Mouse (Mus musculus): Measurements from ENCODE around the gene Krtap28-10. TPM values are rescaled to one million over a fixed set of nuclear protein-coding genes. Genes with fewer than 3 reads are reported as not detected.
"Not testable (repeated sequence)": the region's sequence is repeated elsewhere in the genome, so short reads cannot be mapped to it uniquely, and the experiment has no call there.

Krtap28-10 gene
- polyA plus RNA-seq, 1 experiment: not detected

DNA sequence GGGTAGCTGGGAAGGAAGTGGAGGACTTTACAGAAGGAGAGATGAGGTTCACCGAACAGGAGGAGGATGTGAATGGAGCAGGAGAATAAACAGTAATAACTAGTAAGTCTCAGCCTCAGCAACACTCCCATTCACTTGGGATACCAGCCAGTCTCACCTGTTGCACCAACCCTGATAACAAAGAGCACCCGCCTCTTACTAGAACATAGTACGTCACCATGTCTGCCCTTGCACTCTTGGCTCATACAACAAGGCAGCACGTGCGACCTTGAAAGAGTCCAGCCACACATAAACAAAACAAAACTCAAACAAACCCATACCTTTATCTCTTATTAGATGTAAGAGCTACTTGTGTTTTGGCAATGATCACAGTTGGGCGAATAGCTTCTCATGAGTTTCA lies 9.8 kb downstream of the Krtap28-10 start:
- no peak overlapping the region for H3K27ac ChIP-seq (ENCODE audit: insufficient read depth, low read depth, low read length)
- 89% methylated on average over 6 of the region's 6 CpGs for WGBS
- H3K4me1 ChIP-seq (ENCODE audit: control insufficient read depth, insufficient read depth, low read length): no peaks in the 10 kb centered on the region
- no peak overlapping the region for H3K4me3 ChIP-seq (ENCODE audit: insufficient read depth, low read depth, low read length)
- no peak for TF ChIP-seq POLR2A (IDR thresholded peaks at IDR 0.05; ENCODE audit: insufficient read depth, low read depth, low read length)
- no peak for TF ChIP-seq CTCF (IDR thresholded peaks at IDR 0.05; ENCODE audit: insufficient read depth, low read depth, low read length)

DNA sequence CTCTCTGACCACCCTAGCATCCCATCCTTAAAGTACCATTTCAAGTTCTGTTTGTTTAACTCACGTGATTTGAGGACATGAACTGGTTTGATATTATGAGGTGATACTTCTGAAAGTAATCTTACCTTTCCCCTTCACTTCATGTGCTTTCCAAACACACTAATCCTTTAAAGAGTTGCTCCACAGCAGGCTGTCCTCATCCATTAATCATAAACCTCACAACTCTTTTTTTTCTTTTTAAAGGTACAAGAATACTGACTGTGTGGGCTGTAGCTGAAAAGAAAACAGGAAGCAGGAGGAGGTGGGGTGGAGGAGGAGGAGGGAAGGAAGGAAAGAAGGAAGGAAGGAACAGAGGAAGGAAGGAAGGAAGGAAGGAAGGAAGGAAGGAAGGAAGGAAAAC lies 10.3 kb downstream of the Krtap28-10 start:
- Histone ChIP-seq H3K27ac (ENCODE audit: insufficient read depth, low read depth, low read length) (no peak overlapping the region), H3K4me1 (ENCODE audit: control insufficient read depth, insufficient read depth, low read length) (no peaks in the 10 kb centered on the region), H3K4me3 (ENCODE audit: insufficient read depth, low read depth, low read length) (no peak overlapping the region)
- 46% methylated on average over 1 of the region's 1 CpGs for WGBS
- TF ChIP-seq CTCF (IDR thresholded peaks at IDR 0.05; ENCODE audit: insufficient read depth, low read depth, low read length) (no peak), POLR2A (IDR thresholded peaks at IDR 0.05; ENCODE audit: insufficient read depth, low read depth, low read length) (no peak)

GRCm38 (mm10) chr1:83016556-83016955 lies 25.7 kb downstream of the Krtap28-10 start:
- Histone ChIP-seq H3K4me3 (ENCODE audit: insufficient read depth, low read depth, low read length) (no peak overlapping the region), H3K4me1 (ENCODE audit: control insufficient read depth, insufficient read depth, low read length) (no peaks in the 10 kb centered on the region), H3K27ac (ENCODE audit: insufficient read depth, low read depth, low read length) (no peak overlapping the region)
- 75% methylated on average over 1 of the region's 1 CpGs for WGBS
- TF ChIP-seq POLR2A (IDR thresholded peaks at IDR 0.05; ENCODE audit: insufficient read depth, low read depth, low read length): no peak
- no peak for TF ChIP-seq CTCF (IDR thresholded peaks at IDR 0.05; ENCODE audit: insufficient read depth, low read depth, low read length)

DNA sequence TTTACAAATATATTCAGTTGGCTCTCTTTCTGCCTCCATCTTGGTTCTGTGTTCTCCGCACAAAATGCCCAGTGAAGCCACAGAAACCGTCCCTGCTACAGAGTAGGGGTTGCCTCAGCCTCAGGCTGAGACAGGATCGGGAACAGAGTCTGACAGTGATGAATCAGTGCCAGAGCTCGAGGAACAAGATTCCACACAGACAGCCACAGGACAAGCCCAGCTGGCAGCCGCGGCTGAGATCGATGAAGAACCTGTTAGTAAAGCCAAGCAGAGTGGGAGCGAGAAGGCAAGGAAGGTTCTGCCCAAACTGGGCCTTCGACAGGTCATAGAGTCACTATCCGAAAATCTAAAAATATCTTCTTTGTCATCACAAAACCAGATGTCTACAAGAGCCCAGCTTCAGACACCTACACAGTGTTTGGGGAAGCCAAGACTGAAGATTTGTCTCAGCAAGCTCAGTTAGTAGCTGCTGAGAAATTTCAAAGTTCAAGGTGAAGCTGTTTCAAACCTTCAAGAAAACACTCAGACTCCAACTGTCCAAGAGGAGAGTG lies 26.9 kb downstream of the Krtap28-10 start:
- no peaks in the 10 kb centered on the region for H3K4me1 ChIP-seq (ENCODE audit: control insufficient read depth, insufficient read depth, low read length)
- H3K4me3 ChIP-seq (ENCODE audit: insufficient read depth, low read depth, low read length): no peak overlapping the region
- TF ChIP-seq CTCF (IDR thresholded peaks at IDR 0.05; ENCODE audit: insufficient read depth, low read depth, low read length) (no peak), POLR2A (IDR thresholded peaks at IDR 0.05; ENCODE audit: insufficient read depth, low read depth, low read length) (no peak)
- no peak overlapping the region for H3K27ac ChIP-seq (ENCODE audit: insufficient read depth, low read depth, low read length)
- WGBS: 88% methylated on average over 10 of the region's 10 CpGs

GRCm38 (mm10) chr1:83014477-83014876 lies 27.8 kb downstream of the Krtap28-10 start:
- no peak for TF ChIP-seq CTCF (IDR thresholded peaks at IDR 0.05; ENCODE audit: insufficient read depth, low read depth, low read length)
- no peaks in the 10 kb centered on the region for H3K4me1 ChIP-seq (ENCODE audit: control insufficient read depth, insufficient read depth, low read length)
- H3K4me3 ChIP-seq (ENCODE audit: insufficient read depth, low read depth, low read length): no peak overlapping the region
- H3K27ac ChIP-seq (ENCODE audit: insufficient read depth, low read depth, low read length): no peak overlapping the region
- WGBS: 95% methylated on average over 3 of the region's 3 CpGs

DNA sequence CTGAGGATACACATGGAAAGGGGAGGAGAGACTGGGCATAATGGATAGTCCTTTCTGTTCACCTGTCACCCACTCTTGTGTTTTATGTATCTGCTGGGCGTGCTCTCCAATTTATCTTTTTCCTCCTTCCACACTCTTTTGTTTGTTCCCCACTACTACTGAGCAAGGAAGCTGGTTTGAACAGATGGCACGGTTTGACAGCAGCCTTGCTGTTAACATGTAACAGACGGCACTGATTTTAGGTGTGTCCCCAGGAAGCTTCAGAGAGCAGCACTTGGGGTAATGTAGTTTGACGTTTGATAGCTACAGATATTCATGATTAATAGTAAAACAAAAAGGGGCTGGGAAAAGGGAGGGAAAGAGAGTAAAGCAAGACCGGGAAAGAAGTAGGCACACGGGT lies 34.8 kb downstream of the Krtap28-10 start:
- Histone ChIP-seq H3K4me3 (ENCODE audit: insufficient read depth, low read depth, low read length) (no peak overlapping the region), H3K4me1 (ENCODE audit: control insufficient read depth, insufficient read depth, low read length) (no peaks in the 10 kb centered on the region), H3K27ac (ENCODE audit: insufficient read depth, low read depth, low read length) (no peak overlapping the region)
- no peak for TF ChIP-seq POLR2A (IDR thresholded peaks at IDR 0.05; ENCODE audit: insufficient read depth, low read depth, low read length)
- TF ChIP-seq CTCF (IDR thresholded peaks at IDR 0.05; ENCODE audit: insufficient read depth, low read depth, low read length): no peak
- 84% methylated on average over 6 of the region's 6 CpGs for WGBS

DNA sequence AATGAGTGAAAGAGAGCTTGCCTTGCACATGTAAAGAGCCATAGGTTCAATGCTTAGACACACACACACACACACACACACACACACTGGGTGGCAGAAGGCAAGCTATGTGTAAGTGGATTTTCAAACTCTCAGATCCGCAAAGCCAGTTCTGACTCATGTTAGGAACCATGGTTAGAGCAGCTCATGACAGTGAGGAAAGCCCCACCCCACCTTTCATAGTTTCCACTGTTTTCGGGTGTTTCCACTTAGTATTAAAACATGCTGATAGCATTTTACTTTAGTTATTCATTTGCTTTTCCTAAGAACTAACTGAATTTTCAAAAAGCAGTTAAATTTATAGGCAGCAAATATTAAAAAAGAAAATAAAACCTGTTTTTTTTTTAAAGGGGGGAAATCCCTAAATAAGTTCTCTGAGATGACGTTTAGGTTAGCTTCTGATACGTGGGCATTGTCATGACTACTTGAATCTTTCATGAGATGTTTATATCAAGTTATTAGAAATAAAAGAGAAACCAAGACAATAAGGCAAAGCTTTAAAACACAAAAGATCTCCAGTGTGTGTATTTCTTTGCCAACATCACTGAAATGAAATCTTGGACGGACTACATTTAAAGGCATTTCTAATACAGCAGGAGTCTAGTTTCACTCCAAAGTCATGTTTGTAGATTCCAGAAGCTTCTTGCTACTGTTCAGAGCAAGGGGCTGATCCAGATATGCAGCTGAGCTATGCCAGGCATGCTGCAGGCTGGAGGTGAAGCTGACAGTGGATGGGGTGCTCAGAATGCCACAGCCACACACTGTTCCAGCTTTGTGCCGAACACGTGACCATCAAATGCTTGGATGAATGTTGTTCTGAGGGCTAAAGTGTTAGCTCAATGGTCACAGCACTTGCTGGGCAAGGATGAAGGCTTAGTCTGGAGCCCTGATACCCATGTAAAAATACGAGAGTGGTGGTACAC lies 35.8 kb downstream of the Krtap28-10 start:
- Histone ChIP-seq H3K4me1 (ENCODE audit: control insufficient read depth, insufficient read depth, low read length) (no peaks in the 10 kb centered on the region), H3K4me3 (ENCODE audit: insufficient read depth, low read depth, low read length) (no peak overlapping the region), H3K27ac (ENCODE audit: insufficient read depth, low read depth, low read length) (no peak overlapping the region)
- TF ChIP-seq CTCF (IDR thresholded peaks at IDR 0.05; ENCODE audit: insufficient read depth, low read depth, low read length) (no peak), POLR2A (IDR thresholded peaks at IDR 0.05; ENCODE audit: insufficient read depth, low read depth, low read length) (no peak)
- 75% methylated on average over 8 of the region's 8 CpGs for WGBS

GRCm38 (mm10) chr1:83000306-83000705 lies 42.0 kb downstream of the Krtap28-10 start, which contains the start of gene Gm47959:
Gene Gm47959, plus strand, starts transcription at chr1:83000548.
- 98% methylated on average over 9 of the region's 9 CpGs for WGBS
- H3K27ac ChIP-seq (ENCODE audit: insufficient read depth, low read depth, low read length); H3K4me1 ChIP-seq (ENCODE audit: control insufficient read depth, insufficient read depth, low read length); H3K4me3 ChIP-seq (ENCODE audit: insufficient read depth, low read depth, low read length): not testable (repeated sequence)

GRCm38 (mm10) chr1:82993947-82994346 lies 48.3 kb downstream of the Krtap28-10 start:
- Histone ChIP-seq H3K4me1 (ENCODE audit: control insufficient read depth, insufficient read depth, low read length) (no peaks in the 10 kb centered on the region), H3K27ac (ENCODE audit: insufficient read depth, low read depth, low read length) (no peak overlapping the region), H3K4me3 (ENCODE audit: insufficient read depth, low read depth, low read length) (no peak overlapping the region)
- WGBS: 74% methylated on average over 3 of the region's 3 CpGs
- no peak for TF ChIP-seq CTCF (IDR thresholded peaks at IDR 0.05; ENCODE audit: insufficient read depth, low read depth, low read length)
- no peak for TF ChIP-seq POLR2A (IDR thresholded peaks at IDR 0.05; ENCODE audit: insufficient read depth, low read depth, low read length)
